Mouse (Mus musculus): ENCODE data around the gene Asic2.

DNA sequence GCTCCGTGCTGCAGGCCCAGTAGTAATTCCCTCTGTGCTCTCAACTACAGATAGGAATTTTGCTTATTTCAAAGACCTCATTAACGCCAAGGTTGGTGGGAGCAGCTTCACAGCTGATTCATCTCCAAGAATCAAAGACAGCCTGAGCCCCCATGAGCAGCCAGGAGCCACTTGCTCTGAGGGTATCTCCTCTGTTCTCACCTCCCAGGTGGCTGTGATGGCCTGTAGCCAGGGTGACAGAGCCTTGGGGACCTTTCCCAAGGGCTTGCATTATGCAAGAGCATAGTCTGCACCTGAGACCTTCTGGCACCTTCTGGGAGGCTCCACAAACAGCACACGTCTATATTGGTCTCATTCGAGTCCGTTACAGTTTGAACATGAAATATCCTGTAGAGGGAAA lies 261.3 kb downstream of the Asic2 start:
- no peak for TF ChIP-seq POLR2A (IDR thresholded peaks at IDR 0.05; ENCODE audit: borderline replicate concordance, control insufficient read depth, low read depth, low read length)
- TF ChIP-seq CTCF (IDR thresholded peaks at IDR 0.05; ENCODE audit: control insufficient read depth, insufficient read depth, low read length) = no peak
